7 mouse cellular contexts compared by ENCODE assay signal in genomic region chr2:170209121-170209520, GRCm38 (mm10).
DNase-seq lines count a peak whose midpoint lies in the region; ATAC-seq lines count a peak whose summit lies in the region.

No protein-coding gene starts in this region.

- H3K27ac ChIP-seq in heart, embryonic 13.5 days (replicated peaks): peak overlapping the region; percentile 72
- H3K27ac ChIP-seq in midbrain, embryonic 11.5 days (ENCODE audit: low read depth, low read length): no peak overlapping the region

- H3K27me3 ChIP-seq in heart, embryonic 13.5 days (replicated peaks): no peaks in the 10 kb centered on the region
- H3K27me3 ChIP-seq in midbrain, embryonic 11.5 days (ENCODE audit: control insufficient read depth, insufficient read depth, low read length): no peaks in the 10 kb centered on the region; the same call in 1 of the 2 replicates

- peaks cover 50% of the 10 kb centered on the region for H3K4me1 ChIP-seq in heart, embryonic 13.5 days
- H3K4me1 ChIP-seq in midbrain, embryonic 11.5 days (ENCODE audit: control insufficient read depth, insufficient read depth, low read length): peaks cover 10% of the 10 kb centered on the region

- no peaks in the 10 kb centered on the region for H3K9me3 ChIP-seq in heart, embryonic 13.5 days
- H3K9me3 ChIP-seq in midbrain, embryonic 11.5 days (ENCODE audit: control insufficient read depth, low read length): no peaks in the 10 kb centered on the region

- H3K9ac ChIP-seq in heart, embryonic 13.5 days: peak overlapping the region; percentile 25; the same call in 1 of the 2 replicates
- H3K9ac ChIP-seq in midbrain, embryonic 11.5 days (ENCODE audit: low read length): no peak overlapping the region

- H3K4me3 ChIP-seq in heart, embryonic 13.5 days: no peak overlapping the region
- no peak overlapping the region for H3K4me3 ChIP-seq in midbrain, embryonic 11.5 days (ENCODE audit: low read depth, low read length)

- H3K36me3 ChIP-seq in heart, embryonic 13.5 days: no peaks in the 10 kb centered on the region
- no peaks in the 10 kb centered on the region for H3K36me3 ChIP-seq in midbrain, embryonic 11.5 days (ENCODE audit: control insufficient read depth, insufficient read depth, low read length)

- 21% methylated on average over 12 of the region's 12 CpGs for WGBS in heart, embryonic 13.5 days
- 85% methylated on average over 12 of the region's 12 CpGs for WGBS in midbrain, embryonic 11.5 days

- DNase-seq in brain, adult 2 months (ENCODE audit: low read depth, low spot score): peak; percentile 25
- DNase-seq in kidney, postnatal 4 days: peak; percentile 84 to 90
- peak; percentile 58 for DNase-seq in testis, postnatal 14 days (ENCODE audit: low spot score)
- DNase-seq in frontal cortex, postnatal 10 days (ENCODE audit: low spot score in 2 of 2): no peak
- no peak for DNase-seq in midbrain, embryonic 11.5 days (ENCODE audit: low spot score, missing footprints)
- no peak for DNase-seq in layer of hippocampus, postnatal 36 days

- peak overlapping the region; percentile 34; the same call in 1 of the 2 replicates for H3K4me2 ChIP-seq in heart, embryonic 13.5 days
- H3K4me2 ChIP-seq in midbrain, embryonic 11.5 days: no peak overlapping the region

- peak; percentile 62 for ATAC-seq in heart, embryonic 13.5 days (ENCODE audit: extremely low read depth, insufficient number of reproducible peaks, low FRiP score, low TSS enrichment)
- ATAC-seq in midbrain, embryonic 11.5 days (ENCODE audit: low FRiP score): no peak

Comparison
In these comparisons a context has a peak if more than half of its experiments do, and no peak if none do; other contexts are left out.
1. DNase-seq: peak in brain, adult 2 months (single experiment), kidney, postnatal 4 days (2 of 2) and testis, postnatal 14 days (single experiment); none in frontal cortex, postnatal 10 days (0 of 2), midbrain, embryonic 11.5 days (single experiment) and layer of hippocampus, postnatal 36 days (0 of 2).